Mouse (Mus musculus) heart, embryonic 15.5 days (tissue): ENCODE measurements around the gene Cdadc1. TPM values are rescaled to one million over a fixed set of nuclear protein-coding genes. Genes with fewer than 3 reads are reported as not detected.

Experiments
- ATAC-seq: fragments of 200-750 bp; cut with Nextera tagmentation; replicated peaks from 2 replicates; pipeline ENCODE4 v1.8.0; 2017; ENCODE audit warnings: low read depth, moderate TSS enrichment; ENCODE audit not compliant: insufficient number of reproducible peaks, insufficient read depth, low FRiP score
- H3K27ac ChIP-seq: fragments of 300-500 bp; sonication (generic); 2 replicates; pipeline ENCODE4 v1.5.1; 2015; ENCODE audit warnings: mild to moderate bottlenecking, inconsistent platforms
- H3K27me3 ChIP-seq: fragments of 300-500 bp; sonication (generic); 2 replicates; pipeline ENCODE4 v1.6.1; 2015; ENCODE audit warnings: inconsistent platforms
- H3K36me3 ChIP-seq: fragments of 300-500 bp; sonication (generic); 2 replicates; pipeline ENCODE4 v1.6.1; 2015; ENCODE audit warnings: mild to moderate bottlenecking, inconsistent platforms
- H3K4me1 ChIP-seq: fragments of 300-500 bp; sonication (generic); replicated peaks from 2 replicates; pipeline ENCODE4 v1.6.1; 2015; ENCODE audit warnings: inconsistent platforms
- H3K4me2 ChIP-seq: fragments of 300-500 bp; sonication (generic); 2 replicates; pipeline ENCODE4 v1.6.1; 2015; ENCODE audit warnings: inconsistent platforms, mild to moderate bottlenecking, moderate library complexity
- H3K4me3 ChIP-seq: fragments of 300-500 bp; sonication (generic); 2 replicates; pipeline ENCODE4 v1.5.1; 2015; ENCODE audit warnings: mild to moderate bottlenecking, inconsistent platforms
- H3K9ac ChIP-seq: fragments of 300-500 bp; sonication (generic); 2 replicates; pipeline ENCODE4 v1.6.1; 2015; ENCODE audit warnings: mild to moderate bottlenecking, inconsistent platforms
- H3K9me3 ChIP-seq: fragments of 300-500 bp; sonication (generic); replicated peaks from 2 replicates; pipeline ENCODE4 v1.6.1; 2016; ENCODE audit warnings: inconsistent platforms
- WGBS: fragments of 180-500 bp; shearing (Covaris S2); methylation state at CpG from one replicate; pipeline ENCODE4 v1.1.7; 2015; ENCODE audit warnings: mixed read lengths; 5-methylcytosine and 5-hydroxymethylcytosine counted together
- polyA plus RNA-seq: library from polyadenylated mRNA; unstranded; fragments of >200 nt; fragmentation: Nextera tagmentation; extraction: Ambion mirVana; gene quantifications from 2 replicates; pipeline ENCODE4 v1.2.1, GENCODE M21; 2015

The Cdadc1 gene
- 29.9 and 33.0 TPM in 2 replicates for polyA plus RNA-seq

GRCm38 (mm10) chr14:59597398-59598259, at the start of gene Cdadc1:
Gene Cdadc1 (minus strand): TSS chr14:59597959.
- Histone ChIP-seq H3K4me3 (peak within 1 kb of the TSS; percentile 81), H3K9me3 (no peaks in the 10 kb centered on the region), H3K36me3 (peaks cover 7% of the 10 kb centered on the region; the same call in 1 of the 2 replicates), H3K27ac (peak within 1 kb of the TSS; percentile 67), H3K4me1 (peaks cover 7% of the 10 kb centered on the region), H3K9ac (peak within 1 kb of the TSS; percentile 78), H3K27me3 (no peaks in the 10 kb centered on the region), H3K4me2 (peak within 1 kb of the TSS; percentile 79)
- ATAC-seq: peak; percentile 86
- WGBS: 0% methylated on average over 46 of the region's 48 CpGs

DNA sequence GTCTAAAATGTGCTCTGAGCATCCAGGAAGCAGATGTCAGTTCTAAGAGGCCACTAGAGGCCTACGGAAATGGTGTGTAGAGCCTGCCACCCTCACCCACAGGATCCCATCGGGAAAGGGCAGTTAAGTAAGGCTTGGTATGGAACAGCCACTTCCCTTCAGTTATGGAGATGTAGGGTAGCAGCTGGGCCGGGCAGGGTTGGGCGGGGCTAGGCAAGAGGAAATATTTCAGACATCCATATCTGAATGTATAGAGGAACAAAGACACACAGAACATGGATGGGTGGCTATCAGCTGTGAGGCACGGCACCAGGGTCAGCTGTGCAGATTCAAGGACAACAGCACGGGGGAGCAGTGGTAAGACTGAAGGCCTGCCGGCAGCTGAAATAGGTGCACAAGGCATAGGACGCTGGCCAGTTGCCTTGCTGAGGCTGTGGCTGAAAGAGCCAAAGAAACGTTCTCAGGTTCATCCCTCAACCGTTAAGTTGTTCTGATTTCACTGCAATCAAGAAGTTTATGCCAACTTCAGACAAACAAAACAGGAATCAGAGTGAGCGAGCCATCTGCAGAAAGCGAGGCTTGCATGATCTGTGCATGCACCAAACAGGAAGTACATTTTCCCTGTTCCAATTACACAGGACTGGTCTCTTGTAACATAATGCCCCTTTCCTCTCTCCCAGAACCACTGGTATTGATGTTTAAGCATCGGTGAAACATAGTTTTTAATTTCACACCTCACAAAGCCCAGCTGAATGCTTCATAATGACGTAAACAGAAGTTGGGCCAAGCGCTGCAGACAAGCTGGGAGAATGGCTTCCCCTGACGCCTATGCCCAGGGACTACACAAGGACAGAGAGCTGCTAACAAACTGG, 49.3 kb upstream of the Cdadc1 start:
- H3K27ac ChIP-seq: no peak overlapping the region; the same call in 1 of the 2 replicates
- H3K4me3 ChIP-seq: no peak overlapping the region
- H3K27me3 ChIP-seq: no peaks in the 10 kb centered on the region
- WGBS: 51% methylated on average over 16 of the region's 16 CpGs
- no peak overlapping the region for H3K9ac ChIP-seq
- H3K4me2 ChIP-seq: no peak overlapping the region
- peaks cover 17% of the 10 kb centered on the region for H3K4me1 ChIP-seq
- no peaks in the 10 kb centered on the region for H3K36me3 ChIP-seq
- ATAC-seq: no peak
- H3K9me3 ChIP-seq: no peaks in the 10 kb centered on the region

- no peak overlapping the region for H3K4me2 ChIP-seq
- ATAC-seq: no peak
- H3K27me3 ChIP-seq: no peaks in the 10 kb centered on the region
- H3K9me3 ChIP-seq: no peaks in the 10 kb centered on the region
- H3K9ac ChIP-seq: no peak overlapping the region
- peaks cover 20% of the 10 kb centered on the region for H3K4me1 ChIP-seq
- no peak overlapping the region for H3K27ac ChIP-seq
- no peak overlapping the region for H3K4me3 ChIP-seq
- 70% methylated on average over 3 of the region's 3 CpGs for WGBS
- H3K36me3 ChIP-seq: no peaks in the 10 kb centered on the region
Measured at GRCm38 (mm10) chr14:59644896-59645295, 47.1 kb upstream of the Cdadc1 start.

GRCm38 (mm10) chr14:59644166-59644565, 46.4 kb upstream of the Cdadc1 start:
- Histone ChIP-seq H3K4me1 (peaks cover 24% of the 10 kb centered on the region), H3K27ac (no peak overlapping the region), H3K9ac (no peak overlapping the region), H3K36me3 (no peaks in the 10 kb centered on the region), H3K4me3 (no peak overlapping the region), H3K4me2 (no peak overlapping the region), H3K27me3 (no peaks in the 10 kb centered on the region), H3K9me3 (no peaks in the 10 kb centered on the region)
- ATAC-seq: no peak
- 85% methylated on average over 1 of the region's 1 CpGs for WGBS

- no peaks in the 10 kb centered on the region for H3K36me3 ChIP-seq
- peaks cover 23% of the 10 kb centered on the region for H3K4me1 ChIP-seq
- H3K27ac ChIP-seq: no peak overlapping the region
- no peak overlapping the region for H3K9ac ChIP-seq
- no peaks in the 10 kb centered on the region for H3K27me3 ChIP-seq
- H3K4me2 ChIP-seq: no peak overlapping the region
- H3K4me3 ChIP-seq: no peak overlapping the region
- no peaks in the 10 kb centered on the region for H3K9me3 ChIP-seq
- WGBS: 20% methylated on average over 12 of the region's 12 CpGs
- no peak for ATAC-seq
Measured at GRCm38 (mm10) chr14:59643582-59643981, 45.8 kb upstream of the Cdadc1 start.

GRCm38 (mm10) chr14:59641856-59642255, 44.1 kb upstream of the Cdadc1 start:
- no peak overlapping the region for H3K27ac ChIP-seq
- WGBS: 19% methylated on average over 5 of the region's 5 CpGs
- no peaks in the 10 kb centered on the region for H3K9me3 ChIP-seq
- H3K27me3 ChIP-seq: no peaks in the 10 kb centered on the region
- H3K36me3 ChIP-seq: no peaks in the 10 kb centered on the region
- no peak overlapping the region for H3K4me2 ChIP-seq
- no peak overlapping the region for H3K4me3 ChIP-seq
- H3K4me1 ChIP-seq: peaks cover 16% of the 10 kb centered on the region
- H3K9ac ChIP-seq: no peak overlapping the region
- 0 out of 2 replicates have a peak, but pooled peaks have one; percentile 44 for ATAC-seq

DNA sequence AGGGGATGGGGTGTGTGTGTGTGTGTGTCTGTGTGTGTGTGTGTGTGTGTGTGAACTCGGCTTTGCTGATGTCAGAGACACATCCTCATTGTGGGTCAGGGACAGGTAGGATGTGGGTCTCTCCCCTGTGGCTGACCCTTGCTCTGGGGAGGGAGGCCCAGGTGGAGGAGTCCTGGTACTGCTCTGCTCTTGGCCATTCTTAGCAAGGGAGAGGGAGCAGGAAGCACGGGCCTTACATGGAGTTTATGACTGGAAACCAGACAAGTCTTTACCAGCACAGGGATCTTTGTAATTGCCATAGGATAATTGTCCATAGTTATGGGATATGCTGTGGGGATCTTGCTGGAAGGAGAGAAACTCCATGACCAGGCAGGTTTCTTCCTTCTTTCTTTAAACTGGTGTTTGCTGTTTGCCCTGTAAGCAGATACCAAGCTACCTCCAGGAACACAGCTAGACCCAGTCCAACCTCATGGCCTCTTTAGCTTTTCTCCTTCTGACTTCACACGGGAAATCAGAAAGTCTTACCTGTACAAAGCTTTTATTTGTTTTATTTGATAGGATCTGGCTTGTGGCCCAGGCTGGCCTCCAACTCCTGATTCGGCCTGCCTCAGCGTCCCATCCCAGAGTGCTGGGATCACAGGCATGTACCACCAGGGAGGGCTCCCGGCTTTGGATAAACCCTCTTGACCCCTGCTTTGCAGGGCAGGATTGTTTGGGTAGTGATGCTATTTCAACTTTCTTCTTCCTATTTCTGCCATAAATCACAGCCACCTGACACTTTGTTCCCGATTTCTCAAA, 41.3 kb upstream of the Cdadc1 start:
- Histone ChIP-seq H3K27me3 (no peaks in the 10 kb centered on the region), H3K36me3 (no peaks in the 10 kb centered on the region), H3K4me2 (no peak overlapping the region), H3K4me3 (no peak overlapping the region), H3K9me3 (no peaks in the 10 kb centered on the region), H3K27ac (no peak overlapping the region), H3K4me1 (peaks cover 14% of the 10 kb centered on the region; the same call in 1 of the 2 replicates), H3K9ac (no peak overlapping the region)
- no peak for ATAC-seq
- WGBS: 50% methylated on average over 7 of the region's 7 CpGs

- H3K4me2 ChIP-seq: no peak overlapping the region
- no peaks in the 10 kb centered on the region for H3K36me3 ChIP-seq
- ATAC-seq: no peak
- H3K9ac ChIP-seq: no peak overlapping the region
- 80% methylated on average over 9 of the region's 9 CpGs for WGBS
- H3K27me3 ChIP-seq: no peaks in the 10 kb centered on the region
- no peak overlapping the region for H3K27ac ChIP-seq
- H3K4me3 ChIP-seq: no peak overlapping the region
- no peaks in the 10 kb centered on the region for H3K9me3 ChIP-seq
- H3K4me1 ChIP-seq: no peaks in the 10 kb centered on the region
Measured at GRCm38 (mm10) chr14:59633988-59634387, 36.2 kb upstream of the Cdadc1 start.

DNA sequence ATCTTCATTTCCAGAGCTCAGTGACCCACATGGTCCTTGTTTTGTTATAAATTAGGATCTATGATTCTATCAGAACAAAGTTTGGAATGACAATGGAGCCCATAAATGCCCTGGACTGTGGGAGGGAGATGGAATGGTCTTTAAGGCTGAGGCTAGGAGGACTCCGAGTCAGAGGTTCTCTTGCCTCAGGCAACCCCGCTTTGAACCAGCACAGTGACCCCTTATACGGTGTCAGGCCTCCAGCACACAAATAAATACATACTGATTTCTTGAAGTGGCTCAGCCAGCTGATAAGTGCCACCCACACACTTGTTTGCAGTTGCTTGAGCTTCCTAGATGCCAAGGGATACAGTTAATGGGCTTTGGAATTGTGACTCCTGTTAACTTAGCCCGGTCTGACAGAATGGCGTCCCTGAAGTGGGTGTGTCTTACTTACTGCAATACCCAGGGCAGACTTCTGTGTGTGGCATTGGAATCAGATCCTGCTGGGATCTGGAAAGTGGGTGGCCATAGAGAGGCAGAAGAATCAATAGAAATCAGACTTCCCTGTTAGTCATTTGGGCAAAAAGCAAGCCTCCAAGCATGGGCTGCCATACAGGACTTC, 35.6 kb upstream of the Cdadc1 start:
- WGBS: 66% methylated on average over 5 of the region's 5 CpGs
- no peak overlapping the region for H3K4me3 ChIP-seq
- no peaks in the 10 kb centered on the region for H3K4me1 ChIP-seq
- no peak overlapping the region for H3K4me2 ChIP-seq
- ATAC-seq: no peak
- H3K9me3 ChIP-seq: no peaks in the 10 kb centered on the region
- no peak overlapping the region for H3K27ac ChIP-seq
- no peak overlapping the region for H3K9ac ChIP-seq
- no peaks in the 10 kb centered on the region for H3K36me3 ChIP-seq
- no peaks in the 10 kb centered on the region for H3K27me3 ChIP-seq

DNA sequence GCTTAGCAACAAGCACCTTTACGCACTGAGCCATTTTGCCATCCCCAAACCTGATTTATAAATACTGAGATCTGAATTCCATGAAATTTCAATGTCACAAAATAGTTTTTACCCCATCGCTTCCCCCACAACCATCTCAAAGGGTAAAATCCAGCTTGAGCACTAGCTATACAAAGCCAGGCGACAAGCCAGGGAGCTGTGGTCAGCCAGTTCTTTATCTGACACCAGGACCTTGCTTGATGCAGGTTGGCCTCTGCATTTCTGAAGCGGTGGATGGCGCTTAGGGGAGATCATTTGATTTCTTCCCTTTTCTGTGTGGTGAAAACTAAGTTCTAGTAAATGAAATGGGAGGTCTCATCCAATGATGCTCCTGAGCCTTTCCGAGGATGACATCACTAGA, 34.3 kb upstream of the Cdadc1 start:
- H3K9me3 ChIP-seq: no peaks in the 10 kb centered on the region
- no peak overlapping the region for H3K4me2 ChIP-seq
- ATAC-seq: no peak
- no peaks in the 10 kb centered on the region for H3K27me3 ChIP-seq
- no peak overlapping the region for H3K9ac ChIP-seq
- H3K4me3 ChIP-seq: no peak overlapping the region
- no peak overlapping the region for H3K27ac ChIP-seq
- H3K4me1 ChIP-seq: 0 out of 2 replicates have a peak, but pooled peaks cover 2% of the 10 kb centered on the region
- no peaks in the 10 kb centered on the region for H3K36me3 ChIP-seq
- 77% methylated on average over 6 of the region's 6 CpGs for WGBS
